Mouse (Mus musculus): ENCODE data around the gene Sltm. TPM values are rescaled to one million over a fixed set of nuclear protein-coding genes. Genes with fewer than 3 reads are reported as not detected.

Gene Sltm
- polyA plus RNA-seq, 1 experiment from 2014 or later: 51.2 TPM

DNA sequence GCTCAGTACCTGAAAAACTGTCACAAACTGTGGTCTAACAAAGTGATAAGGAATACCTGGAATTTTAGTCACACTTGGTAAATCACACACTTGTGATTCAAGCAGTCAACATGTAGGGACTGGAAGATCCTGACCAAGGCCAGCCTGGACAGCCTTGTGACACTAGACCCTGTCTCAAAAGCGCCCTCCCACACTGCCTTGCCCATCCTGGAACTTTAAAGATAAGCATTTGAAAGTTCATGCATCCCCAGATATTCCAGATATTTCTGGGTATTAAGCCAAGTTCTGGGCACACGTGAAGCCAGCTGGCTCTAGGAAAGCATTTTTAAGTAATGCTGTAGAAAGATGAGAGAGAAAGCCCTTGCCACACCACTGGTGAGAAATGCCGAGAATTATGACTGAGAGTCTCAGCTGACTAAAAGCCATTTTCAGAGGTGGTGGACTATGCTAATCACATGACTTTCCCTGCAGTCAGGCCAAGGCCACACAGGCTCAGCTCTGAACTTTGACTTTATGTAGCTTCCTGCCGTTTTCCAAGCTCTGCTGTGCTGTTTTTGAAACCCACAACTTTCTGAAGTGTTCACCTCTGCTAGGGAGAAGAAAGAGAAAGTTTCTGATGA, 32.5 kb upstream of the Sltm start:
- DNase-seq (ENCODE audit: low spot score): no peak

DNA sequence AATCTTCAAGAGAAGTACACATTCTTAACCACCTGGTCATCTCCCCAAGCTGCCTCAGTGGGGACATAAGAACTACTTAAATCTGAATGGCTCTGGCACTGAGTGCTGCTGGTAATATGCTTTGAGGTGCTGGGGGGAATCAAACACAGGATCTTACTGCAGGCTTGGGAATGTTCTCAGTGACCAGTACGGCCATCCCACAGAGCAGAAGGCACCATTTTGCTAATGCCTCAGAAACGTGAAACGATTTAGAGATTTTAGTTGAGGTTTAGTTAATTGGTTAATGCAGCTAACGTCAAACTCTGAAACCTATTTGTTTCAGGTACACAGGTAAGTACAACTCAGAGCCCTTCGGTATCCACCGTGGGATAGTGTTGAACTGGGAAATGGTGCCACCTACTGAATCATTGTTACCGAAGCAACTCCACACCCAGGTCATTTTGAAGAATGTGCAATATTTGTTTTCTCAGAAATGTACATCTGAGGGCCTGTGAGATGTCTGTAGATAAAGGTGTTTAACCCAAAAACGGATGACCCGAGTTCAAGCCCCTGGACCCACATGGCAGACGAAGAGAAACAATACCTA, 31.5 kb upstream of the Sltm start:
- Histone ChIP-seq H3K9me3 (ENCODE audit: control insufficient read depth, low read length) (no peaks in the 10 kb centered on the region), H3K27ac (ENCODE audit: low read depth, low read length) (no peak overlapping the region), H3K4me2 (no peak overlapping the region), H3K36me3 (ENCODE audit: control insufficient read depth, insufficient read depth, low read length) (no peaks in the 10 kb centered on the region), H3K4me1 (replicated peaks; ENCODE audit: control insufficient read depth, insufficient read depth, low read length) (no peaks in the 10 kb centered on the region), H3K4me3 (ENCODE audit: low read depth, low read length) (no peak overlapping the region), H3K27me3 (replicated peaks; ENCODE audit: control insufficient read depth, insufficient read depth, low read length) (no peaks in the 10 kb centered on the region), H3K9ac (ENCODE audit: low read depth, low read length) (no peak overlapping the region)
- ATAC-seq (replicated peaks; ENCODE audit: low FRiP score): no peak
- DNase-seq (ENCODE audit: low spot score): no peak
- WGBS: 54% methylated on average over 10 of the region's 10 CpGs

More for the DNA sequence above, 32.5 kb upstream of the Sltm start:
- Histone ChIP-seq H3K4me1 (replicated peaks; ENCODE audit: control insufficient read depth, insufficient read depth, low read length) (no peaks in the 10 kb centered on the region), H3K27ac (ENCODE audit: low read depth, low read length) (no peak overlapping the region; the same call in 1 of the 2 replicates), H3K4me3 (ENCODE audit: low read depth, low read length) (no peak overlapping the region), H3K27me3 (replicated peaks; ENCODE audit: control insufficient read depth, insufficient read depth, low read length) (no peaks in the 10 kb centered on the region), H3K9ac (ENCODE audit: low read depth, low read length) (no peak overlapping the region), H3K4me2 (no peak overlapping the region), H3K9me3 (ENCODE audit: control insufficient read depth, low read length) (no peaks in the 10 kb centered on the region), H3K36me3 (ENCODE audit: control insufficient read depth, insufficient read depth, low read length) (no peaks in the 10 kb centered on the region)
- no peak for ATAC-seq (replicated peaks; ENCODE audit: low FRiP score)
- 65% methylated on average over 4 of the region's 4 CpGs for WGBS

DNA sequence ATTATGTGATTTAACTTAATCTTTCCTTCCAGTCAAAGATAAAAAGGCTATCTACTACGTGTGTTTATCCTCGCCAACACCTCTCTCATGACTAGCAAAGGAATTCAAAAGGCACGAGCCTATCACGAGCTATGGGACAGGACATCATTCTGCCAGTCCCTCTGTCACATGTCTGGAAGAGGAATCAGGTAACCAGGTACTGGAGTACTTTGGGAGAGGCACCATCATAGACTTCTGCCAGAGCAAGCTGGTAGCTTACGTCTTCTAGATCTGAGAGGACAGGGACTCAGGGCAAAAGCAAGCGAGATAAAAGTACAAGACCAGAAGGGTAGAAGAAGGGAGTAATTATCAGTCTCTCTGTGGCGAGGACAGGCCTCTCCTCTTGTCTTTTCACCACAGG, 30.9 kb upstream of the Sltm start:
- DNase-seq (ENCODE audit: low spot score): no peak
- ATAC-seq (replicated peaks; ENCODE audit: low FRiP score): no peak
- H3K4me2 ChIP-seq: no peak overlapping the region
- H3K4me1 ChIP-seq (replicated peaks; ENCODE audit: control insufficient read depth, insufficient read depth, low read length): no peaks in the 10 kb centered on the region
- 80% methylated on average over 7 of the region's 7 CpGs for WGBS
- no peaks in the 10 kb centered on the region for H3K36me3 ChIP-seq (ENCODE audit: control insufficient read depth, insufficient read depth, low read length)
- H3K9me3 ChIP-seq (ENCODE audit: control insufficient read depth, low read length): no peaks in the 10 kb centered on the region
- H3K27ac ChIP-seq (ENCODE audit: low read depth, low read length): no peak overlapping the region
- H3K27me3 ChIP-seq (replicated peaks; ENCODE audit: control insufficient read depth, insufficient read depth, low read length): no peaks in the 10 kb centered on the region
- H3K9ac ChIP-seq (ENCODE audit: low read depth, low read length): no peak overlapping the region
- H3K4me3 ChIP-seq (ENCODE audit: low read depth, low read length): no peak overlapping the region

DNA sequence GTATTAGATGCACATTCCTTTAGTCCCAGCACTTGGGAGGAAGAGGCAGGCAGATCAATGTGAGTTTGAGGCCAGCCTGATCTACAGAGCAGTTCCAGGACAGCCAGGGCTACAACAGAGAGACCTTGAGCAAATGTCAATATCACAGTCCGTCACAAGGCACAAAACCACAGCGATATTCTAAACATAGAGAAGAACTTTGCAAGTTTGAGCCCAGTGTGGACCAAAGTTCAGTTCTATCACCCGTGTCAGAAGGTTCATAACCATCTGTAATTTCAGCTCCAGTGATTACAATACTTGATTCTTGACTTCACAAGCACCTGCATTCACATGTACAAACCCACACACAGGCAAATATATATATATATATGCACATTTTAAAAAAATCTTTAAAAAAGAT, 21.9 kb upstream of the Sltm start:
- WGBS: 62% methylated on average over 3 of the region's 3 CpGs
- no peak for ATAC-seq (replicated peaks; ENCODE audit: low FRiP score)
- Histone ChIP-seq H3K27me3 (replicated peaks; ENCODE audit: control insufficient read depth, insufficient read depth, low read length) (no peaks in the 10 kb centered on the region), H3K4me3 (ENCODE audit: low read depth, low read length) (no peak overlapping the region), H3K36me3 (ENCODE audit: control insufficient read depth, insufficient read depth, low read length) (no peaks in the 10 kb centered on the region), H3K27ac (ENCODE audit: low read depth, low read length) (no peak overlapping the region), H3K4me1 (replicated peaks; ENCODE audit: control insufficient read depth, insufficient read depth, low read length) (no peaks in the 10 kb centered on the region), H3K9me3 (ENCODE audit: control insufficient read depth, low read length) (no peaks in the 10 kb centered on the region), H3K4me2 (no peak overlapping the region), H3K9ac (ENCODE audit: low read depth, low read length) (no peak overlapping the region)
- no peak for DNase-seq (ENCODE audit: low spot score)

DNA sequence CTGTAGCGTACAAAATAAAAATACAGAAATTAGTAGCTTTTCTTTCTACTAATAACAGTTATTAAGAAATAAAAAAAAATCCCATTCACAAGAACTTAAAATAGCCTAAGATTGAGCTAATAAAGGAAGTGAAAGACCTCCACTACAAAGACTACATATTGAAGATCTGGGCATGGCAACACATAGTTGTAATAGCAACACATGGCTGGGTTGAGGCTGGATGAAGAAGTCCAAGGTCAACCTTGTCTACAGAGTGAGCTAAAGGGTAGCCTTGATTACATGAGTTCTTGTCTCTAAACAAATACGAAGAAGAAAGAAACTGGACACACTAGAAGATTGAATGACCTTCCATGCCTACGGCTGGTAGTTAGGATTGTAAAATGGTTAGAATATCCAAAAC, 18.7 kb upstream of the Sltm start:
- Histone ChIP-seq H3K4me3 (ENCODE audit: low read depth, low read length) (no peak overlapping the region), H3K9me3 (ENCODE audit: control insufficient read depth, low read length) (no peaks in the 10 kb centered on the region), H3K36me3 (ENCODE audit: control insufficient read depth, insufficient read depth, low read length) (no peaks in the 10 kb centered on the region), H3K27me3 (replicated peaks; ENCODE audit: control insufficient read depth, insufficient read depth, low read length) (no peaks in the 10 kb centered on the region), H3K27ac (ENCODE audit: low read depth, low read length) (no peak overlapping the region), H3K9ac (ENCODE audit: low read depth, low read length) (no peak overlapping the region), H3K4me1 (replicated peaks; ENCODE audit: control insufficient read depth, insufficient read depth, low read length) (no peaks in the 10 kb centered on the region), H3K4me2 (no peak overlapping the region)
- WGBS: 88% methylated on average over 3 of the region's 3 CpGs
- no peak for DNase-seq (ENCODE audit: low spot score)
- ATAC-seq (replicated peaks; ENCODE audit: low FRiP score): no peak

DNA sequence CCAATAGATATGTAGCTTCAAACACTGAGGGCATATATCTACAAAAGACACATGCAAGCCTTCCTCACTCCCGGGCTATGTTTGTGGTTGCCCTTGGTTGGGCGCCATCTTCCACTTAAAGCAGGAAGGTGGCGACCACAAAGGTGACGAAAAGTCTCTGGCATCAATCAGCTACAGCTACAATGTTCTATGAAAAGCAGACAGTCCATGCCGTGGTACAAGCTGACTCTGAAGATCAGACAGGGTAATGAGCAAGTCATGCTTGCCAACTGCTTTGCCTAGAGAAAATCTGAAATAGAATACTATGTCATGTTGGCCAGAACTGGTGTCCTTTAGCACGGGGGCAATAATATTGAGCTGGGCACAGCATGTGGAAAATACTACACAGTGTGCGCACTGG, 18.2 kb upstream of the Sltm start:
- H3K4me2 ChIP-seq: no peak overlapping the region
- ATAC-seq (replicated peaks; ENCODE audit: low FRiP score) (no peak), DNase-seq (ENCODE audit: low spot score) (no peak)
- no peaks in the 10 kb centered on the region for H3K27me3 ChIP-seq (replicated peaks; ENCODE audit: control insufficient read depth, insufficient read depth, low read length)
- WGBS: 70% methylated on average over 7 of the region's 7 CpGs
- no peaks in the 10 kb centered on the region for H3K9me3 ChIP-seq (ENCODE audit: control insufficient read depth, low read length)
- H3K27ac ChIP-seq (ENCODE audit: low read depth, low read length): no peak overlapping the region
- H3K4me3 ChIP-seq (ENCODE audit: low read depth, low read length): no peak overlapping the region
- H3K4me1 ChIP-seq (replicated peaks; ENCODE audit: control insufficient read depth, insufficient read depth, low read length): no peaks in the 10 kb centered on the region
- no peak overlapping the region for H3K9ac ChIP-seq (ENCODE audit: low read depth, low read length)
- no peaks in the 10 kb centered on the region for H3K36me3 ChIP-seq (ENCODE audit: control insufficient read depth, insufficient read depth, low read length)

DNA sequence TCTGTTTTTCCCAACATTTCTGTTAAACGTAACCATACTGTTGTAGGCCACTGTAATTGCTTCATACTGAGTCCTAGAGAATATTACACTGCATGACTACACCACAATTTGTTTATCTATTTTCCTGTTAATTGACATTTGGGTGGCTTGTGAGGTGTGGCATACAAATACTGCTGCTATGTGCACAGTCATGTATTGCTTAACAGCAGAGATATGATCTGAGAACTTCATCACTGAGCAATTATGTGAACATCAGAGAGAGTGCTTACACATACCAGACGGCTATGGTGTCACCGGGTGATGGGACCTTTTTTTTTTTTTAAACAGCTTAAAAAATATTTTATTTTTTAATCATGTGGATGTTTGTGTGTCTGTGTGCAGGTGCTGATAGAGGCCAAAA, 9.2 kb upstream of the Sltm start:
- no peak; the same call in 1 of the 2 replicates for ATAC-seq (replicated peaks; ENCODE audit: low FRiP score)
- Histone ChIP-seq H3K4me3 (ENCODE audit: low read depth, low read length) (no peak overlapping the region), H3K27ac (ENCODE audit: low read depth, low read length) (no peak overlapping the region), H3K4me1 (replicated peaks; ENCODE audit: control insufficient read depth, insufficient read depth, low read length) (no peaks in the 10 kb centered on the region), H3K36me3 (ENCODE audit: control insufficient read depth, insufficient read depth, low read length) (no peaks in the 10 kb centered on the region), H3K9ac (ENCODE audit: low read depth, low read length) (no peak overlapping the region), H3K9me3 (ENCODE audit: control insufficient read depth, low read length) (no peaks in the 10 kb centered on the region), H3K27me3 (replicated peaks; ENCODE audit: control insufficient read depth, insufficient read depth, low read length) (no peaks in the 10 kb centered on the region), H3K4me2 (no peak overlapping the region)
- DNase-seq (ENCODE audit: low spot score): no peak
- WGBS: 75% methylated on average over 3 of the region's 3 CpGs

DNA sequence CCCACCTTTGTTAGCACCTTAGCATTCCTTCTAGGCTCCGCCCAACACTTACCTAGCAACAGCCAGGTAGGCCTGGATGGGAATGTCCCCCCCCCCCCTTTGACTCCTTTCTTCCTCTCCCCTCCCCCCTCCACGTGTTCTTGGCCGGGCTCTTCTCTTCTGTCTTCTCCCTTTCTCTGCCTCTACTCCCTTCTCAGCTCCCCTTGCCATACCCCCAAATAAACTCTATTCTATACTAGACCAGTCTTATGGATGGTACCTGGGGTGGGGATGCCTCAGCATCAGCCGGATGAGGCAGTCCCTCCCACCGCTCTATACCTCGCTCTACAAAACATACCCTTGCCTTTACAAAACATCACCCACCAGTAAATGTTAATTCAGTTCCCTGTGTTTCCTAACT, 970 bp upstream of the Sltm start:
- ATAC-seq (replicated peaks; ENCODE audit: low FRiP score): no peak
- no peak for DNase-seq (ENCODE audit: low spot score)
- Histone ChIP-seq H3K4me1 (replicated peaks; ENCODE audit: control insufficient read depth, insufficient read depth, low read length) (peaks cover 10% of the 10 kb centered on the region), H3K4me3 (ENCODE audit: low read depth, low read length) (peak overlapping the region; percentile 78), H3K9me3 (ENCODE audit: control insufficient read depth, low read length) (no peaks in the 10 kb centered on the region), H3K4me2 (peak overlapping the region; percentile 92), H3K9ac (ENCODE audit: low read depth, low read length) (peak overlapping the region; percentile 84; the same call in 1 of the 2 replicates), H3K27me3 (replicated peaks; ENCODE audit: control insufficient read depth, insufficient read depth, low read length) (no peaks in the 10 kb centered on the region), H3K36me3 (ENCODE audit: control insufficient read depth, insufficient read depth, low read length) (no peaks in the 10 kb centered on the region), H3K27ac (ENCODE audit: low read depth, low read length) (peak overlapping the region; percentile 99; the same call in 1 of the 2 replicates)
- 15% methylated on average over 6 of the region's 6 CpGs for WGBS
